Mouse (Mus musculus) heart, adult 10 weeks (tissue): ENCODE measurements around the gene Gclm. TPM values are rescaled to one million over a fixed set of nuclear protein-coding genes. Genes with fewer than 3 reads are reported as not detected.

ENCODE experiments used
- polyA plus RNA-seq: library from polyadenylated mRNA; stranded (reverse); fragments of 350-450 nt; fragmentation: Illumina TruSeq; extraction: RNeasy Lipid Tissue Mini Kit (QIAGEN cat#74804); gene quantifications from one replicate; pipeline ENCODE4 v1.2.3, GENCODE M21; 2014; ENCODE audit warnings: low read depth, low replicate concordance

Gene Gclm
- 46.0 TPM for polyA plus RNA-seq

GRCm38 (mm10) chr3:122245215-122245877 lies at the start of gene Gclm:
Gene Gclm (plus strand): TSS chr3:122245557.

GRCm38 (mm10) chr3:122274241-122275024 lies 29.1 kb downstream of the Gclm start, which contains the start of gene Dnttip2:
Gene Dnttip2 (plus strand): TSS chr3:122274388.

DNA sequence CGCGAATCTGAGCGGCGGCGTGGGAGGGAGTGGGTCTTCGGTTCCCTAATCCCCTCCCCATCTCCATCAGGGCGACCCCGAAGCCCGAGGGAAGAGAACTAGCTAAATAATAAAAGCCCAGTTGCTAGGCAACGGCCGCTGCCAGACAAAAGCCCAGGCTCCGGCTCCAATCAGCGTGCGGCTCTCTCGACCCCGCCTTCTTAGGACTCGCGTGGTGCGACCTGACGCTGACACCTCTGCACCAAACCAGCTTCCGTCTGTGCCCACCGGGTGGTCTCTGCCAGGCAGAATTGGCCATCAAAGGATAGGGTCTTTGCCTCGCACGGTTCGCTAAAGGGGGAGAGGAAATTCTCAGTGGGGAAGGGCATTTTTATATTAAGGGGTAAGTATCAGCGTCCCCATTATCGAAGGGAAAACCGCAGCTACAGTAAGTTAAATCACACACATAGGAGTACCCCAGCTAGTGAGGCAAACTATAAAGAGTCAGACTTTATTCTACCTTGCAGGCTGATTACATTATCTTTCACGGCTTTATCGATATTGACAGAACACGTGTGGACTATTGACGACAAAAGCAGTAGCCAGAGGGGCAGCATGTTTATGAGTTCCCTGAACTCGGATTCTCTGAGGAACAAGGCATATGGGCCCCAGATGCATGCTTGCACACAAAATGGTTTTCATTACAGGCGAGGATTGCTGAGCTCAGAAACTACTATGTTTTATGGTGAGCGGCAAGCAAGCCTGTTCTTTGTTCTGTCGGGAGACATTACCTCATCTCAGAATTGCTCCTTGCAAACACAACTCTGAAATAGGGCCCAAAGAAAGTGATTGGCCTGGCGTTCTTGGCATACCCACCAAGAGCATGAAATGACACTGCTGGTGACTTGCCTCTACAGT lies 48.8 kb downstream of the Gclm start, which contains the start of gene Bcar3:
Gene Bcar3, plus strand, starts transcription at position 183 of the 897 bp plus-strand sequence.

Other genes starting within 250 kb of the Gclm start
- 5.4 TPM for gene Abca4, start 201.1 kb upstream of the Gclm start, polyA plus RNA-seq
- gene Dnttip2, start 28.8 kb downstream of the Gclm start, polyA plus RNA-seq: 30.2 TPM
- gene Bcar3, start 48.6 kb downstream of the Gclm start, polyA plus RNA-seq: 6.2 TPM